9 mouse cellular contexts compared by ENCODE assay signal in genomic region chr5:34642932-34643331, GRCm38 (mm10). TPM values are rescaled to one million over a fixed set of nuclear protein-coding genes. Genes with fewer than 3 reads are reported as not detected.
DNase-seq lines count a peak whose midpoint lies in the region; ATAC-seq and TF ChIP-seq lines count a peak whose summit lies in the region.
"Had no signal": no experiment of that assay in that cellular context is flagged by ENCODE, and none has a peak within 500 bp of the region (broad histone marks: within the 10 kb centered on the region; RNA-seq: fewer than 3 reads in every experiment).

No protein-coding gene starts in this region.

- no peak for TF ChIP-seq EP300 in CH12.LX (IDR thresholded peaks at IDR 0.05; ENCODE audit: low read length)

- peak; percentile 67; the same call in 1 of the 2 replicates for ATAC-seq in intestine, embryonic 14.5 days (replicated peaks; ENCODE audit: low FRiP score, low TSS enrichment, low read depth)
- ATAC-seq in midbrain, embryonic 14.5 days (ENCODE audit: low FRiP score, low TSS enrichment), result no peak
- ATAC-seq in stomach, embryonic 15.5 days (ENCODE audit: insufficient read depth, low FRiP score, low read depth), result peak; percentile 80

- no peak for TF ChIP-seq POLR2A in cerebellum, adult 2 months (IDR thresholded peaks at IDR 0.05; ENCODE audit: borderline replicate concordance, insufficient read depth, low read length)
- TF ChIP-seq POLR2A in CH12.LX (IDR thresholded peaks at IDR 0.05; ENCODE audit: low read depth, low read length), result 0 out of 2 replicates have a peak, but pooled peaks have one; percentile 25

- no peak overlapping the region for H3K9ac ChIP-seq in CH12.LX (ENCODE audit: insufficient read depth, low read depth)
- no peak overlapping the region for H3K9ac ChIP-seq in intestine, embryonic 14.5 days (ENCODE audit: low read length)
- no peak overlapping the region for H3K9ac ChIP-seq in midbrain, embryonic 14.5 days (replicated peaks; ENCODE audit: low read length)
- no peak overlapping the region for H3K9ac ChIP-seq in stomach, embryonic 15.5 days

- WGBS in cerebellum, adult 2 months, result 37% methylated on average over 5 of the region's 5 CpGs
- WGBS in intestine, embryonic 14.5 days, result 76% methylated on average over 5 of the region's 5 CpGs
- 77% methylated on average over 5 of the region's 5 CpGs for WGBS in midbrain, embryonic 14.5 days
- WGBS in stomach, embryonic 15.5 days, result 62% methylated on average over 5 of the region's 5 CpGs

- DNase-seq in cerebellum, adult 2 months, result peak; percentile 43 to 49
- DNase-seq in cerebellum, adult 11-12 months, result no peak
- DNase-seq in CH12.LX (ENCODE audit: extremely low read depth), result no peak
- DNase-seq in embryo, embryonic 10.5 days (ENCODE audit: low spot score), result peak; percentile 72
- DNase-seq in intestine, embryonic 14.5 days (ENCODE audit: low spot score), result peak; percentile 55
- peak; percentile 13 to 64 for DNase-seq in left cerebral cortex, adult 8-10 months (ENCODE audit: low spot score in 2 of 2)
- peak; percentile 74 for DNase-seq in midbrain, embryonic 14.5 days

- H3K79me2 ChIP-seq in CH12.LX (replicated peaks; ENCODE audit: control insufficient read depth, extremely low read depth, insufficient read depth, poor library complexity, severe bottlenecking), result no peaks in the 10 kb centered on the region

- in situ Hi-C loops in CH12.LX (cut with MboI; ENCODE audit: low pct_ligation_motif_present, low pct_unique_long_range_greater_than_20kb, low sequenced_read_pairs), result no loop called here

- H3K27ac ChIP-seq in cerebellum, adult 2 months (ENCODE audit: insufficient read depth, low read length), result no peak overlapping the region
- no peak overlapping the region for H3K27ac ChIP-seq in CH12.LX (ENCODE audit: insufficient read depth, low read depth)
- H3K27ac ChIP-seq in intestine, embryonic 14.5 days (ENCODE audit: low read depth), result no peak overlapping the region
- no peak overlapping the region for H3K27ac ChIP-seq in midbrain, embryonic 14.5 days (replicated peaks; ENCODE audit: low read depth, low read length)
- H3K27ac ChIP-seq in stomach, embryonic 15.5 days, result no peak overlapping the region
- H3K27ac ChIP-seq: macrophage had no signal

- dilution Hi-C loops in CH12.LX (cut with MboI; ENCODE audit: extremely low pct_ligation_motif_present, extremely low pct_unique_long_range_greater_than_20kb, low sequenced_read_pairs), result no loop called here

- peak; percentile 65 for TF ChIP-seq RAD21 in CH12.LX (IDR thresholded peaks at IDR 0.05; ENCODE audit: low read depth, low read length)

- peaks cover 84 to 93% of the 10 kb centered on the region in 2 experiments for H3K36me3 ChIP-seq in CH12.LX (replicated peaks in 1 of 2; ENCODE audit: control insufficient read depth in 1 of 2, insufficient read depth in 1 of 2, low read length in 1 of 2)
- peaks cover 87% of the 10 kb centered on the region for H3K36me3 ChIP-seq in intestine, embryonic 14.5 days (ENCODE audit: control insufficient read depth, insufficient read depth, low read length)
- peaks cover 91% of the 10 kb centered on the region for H3K36me3 ChIP-seq in midbrain, embryonic 14.5 days (ENCODE audit: control insufficient read depth, insufficient read depth, low read length)
- peaks cover 64% of the 10 kb centered on the region for H3K36me3 ChIP-seq in stomach, embryonic 15.5 days

- H3K9me3 ChIP-seq in CH12.LX (replicated peaks; ENCODE audit: low read length), result no peaks in the 10 kb centered on the region
- no peaks in the 10 kb centered on the region for H3K9me3 ChIP-seq in intestine, embryonic 14.5 days (ENCODE audit: control insufficient read depth, low read length)
- H3K9me3 ChIP-seq in midbrain, embryonic 14.5 days (ENCODE audit: control insufficient read depth, low read length), result no peaks in the 10 kb centered on the region
- H3K9me3 ChIP-seq in stomach, embryonic 15.5 days, result no peaks in the 10 kb centered on the region

- H3K27me3 ChIP-seq in cerebellum, adult 2 months (ENCODE audit: control insufficient read depth, insufficient read depth, low read length), result no peaks in the 10 kb centered on the region
- no peaks in the 10 kb centered on the region for H3K27me3 ChIP-seq in CH12.LX (replicated peaks)
- H3K27me3 ChIP-seq in intestine, embryonic 14.5 days (replicated peaks; ENCODE audit: control insufficient read depth, insufficient read depth, low read length), result no peaks in the 10 kb centered on the region
- H3K27me3 ChIP-seq in midbrain, embryonic 14.5 days (ENCODE audit: control insufficient read depth, insufficient read depth, low read length), result no peaks in the 10 kb centered on the region
- no peaks in the 10 kb centered on the region for H3K27me3 ChIP-seq in stomach, embryonic 15.5 days (replicated peaks)

- peak; percentile 54; the same call in 1 of the 2 replicates for TF ChIP-seq CTCF in cerebellum, adult 2 months (IDR thresholded peaks at IDR 0.05; ENCODE audit: borderline replicate concordance, insufficient read depth, low read depth, low read length)
- TF ChIP-seq CTCF in CH12.LX (conservative IDR thresholded peaks at IDR 0.05 in 1 of 2, IDR thresholded peaks at IDR 0.05 in 1 of 2; ENCODE audit: low read depth in 2 of 2, low read length in 2 of 2), result peak in 1 of 2 experiments; percentile 73; a peak in 2 of 4 replicates

- H3K4me3 ChIP-seq in cerebellum, adult 2 months (replicated peaks; ENCODE audit: insufficient read depth, low read depth, low read length), result no peak overlapping the region
- H3K4me3 ChIP-seq in CH12.LX (replicated peaks in 1 of 3; ENCODE audit: low read depth in 2 of 3, low read length in 2 of 3, poor library complexity in 1 of 3), result no peak overlapping the region
- no peak overlapping the region for H3K4me3 ChIP-seq in intestine, embryonic 14.5 days (ENCODE audit: low read depth, low read length)
- H3K4me3 ChIP-seq in midbrain, embryonic 14.5 days (replicated peaks; ENCODE audit: low read depth, low read length), result no peak overlapping the region
- H3K4me3 ChIP-seq in stomach, embryonic 15.5 days (replicated peaks), result no peak overlapping the region

- no peaks in the 10 kb centered on the region for H3K4me1 ChIP-seq in cerebellum, adult 2 months (ENCODE audit: control insufficient read depth, insufficient read depth, low read length)
- no peaks in the 10 kb centered on the region for H3K4me1 ChIP-seq in CH12.LX (ENCODE audit: control insufficient read depth in 1 of 2, insufficient read depth in 2 of 2)
- H3K4me1 ChIP-seq in intestine, embryonic 14.5 days (replicated peaks; ENCODE audit: control insufficient read depth, insufficient read depth, low read length), result no peaks in the 10 kb centered on the region
- no peaks in the 10 kb centered on the region for H3K4me1 ChIP-seq in midbrain, embryonic 14.5 days (ENCODE audit: control insufficient read depth, insufficient read depth, low read length)
- no peaks in the 10 kb centered on the region for H3K4me1 ChIP-seq in stomach, embryonic 15.5 days

- no peak overlapping the region for H3K4me2 ChIP-seq in CH12.LX (ENCODE audit: insufficient read depth, low read depth, poor library complexity, severe bottlenecking)
- no peak overlapping the region for H3K4me2 ChIP-seq in intestine, embryonic 14.5 days (ENCODE audit: low read length)
- no peak overlapping the region for H3K4me2 ChIP-seq in midbrain, embryonic 14.5 days (ENCODE audit: low read length)
- no peak overlapping the region for H3K4me2 ChIP-seq in stomach, embryonic 15.5 days

TF ChIP-seq in CH12.LX, 34 proteins besides CTCF, POLR2A, EP300 and RAD21:
- TF ChIP-seq SMC3 (IDR thresholded peaks at IDR 0.05; ENCODE audit: low read depth, low read length) (peak; percentile 42), UBTF (IDR thresholded peaks at IDR 0.05; ENCODE audit: low read depth, low read length) (no peak), PAX5 (IDR thresholded peaks at IDR 0.05; ENCODE audit: low read length) (no peak)

RNA-seq across cellular contexts. Expression of gene Mfsd10, which starts 5.9 kb away (rescaled TPM):
- polyA plus RNA-seq in cerebellum, adult 2 months (2012; rRNA removed), result 114 and 127 TPM in 2 replicates
- total RNA-seq in CH12.LX (2012; rRNA removed) (67.0 and 67.5 TPM in 2 replicates), CH12.LX (2014; rRNA removed) (40.4 and 42.1 TPM in 2 replicates)
- polyA plus RNA-seq in CH12.LX (2012; ENCODE audit: insufficient read length, low read depth), result 78.6 and 92.6 TPM in 2 replicates
- polyA plus RNA-seq in intestine, embryonic 14.5 days (2014; fragmentation: Nextera tagmentation; extraction: Ambion mirVana), result 121 and 128 TPM in 2 replicates
- total RNA-seq in left cerebral cortex, adult 8-10 months (2022), result 10 to 100 TPM; 38.7 to 55.0 (median 47.0) TPM
- 93.6 and 96.4 TPM in 2 replicates for polyA plus RNA-seq in midbrain, embryonic 14.5 days (2014; fragmentation: Nextera tagmentation; extraction: Ambion mirVana)
- 119 and 147 TPM in 2 replicates for polyA plus RNA-seq in stomach, embryonic 15.5 days (2015; fragmentation: Nextera tagmentation; extraction: Ambion mirVana)

RNA-seq across cellular contexts. Expression of gene Nop14, which starts 17.0 kb away (rescaled TPM):
- polyA plus RNA-seq in cerebellum, adult 2 months (2012; rRNA removed), result 19.5 and 21.0 TPM in 2 replicates
- 46.1 and 51.0 TPM in 2 replicates for total RNA-seq in CH12.LX (2012; rRNA removed)
- total RNA-seq in CH12.LX (2014; rRNA removed), result 35.5 and 36.6 TPM in 2 replicates
- polyA plus RNA-seq in CH12.LX (2012; ENCODE audit: insufficient read length, low read depth), result 101 and 109 TPM in 2 replicates
- polyA plus RNA-seq in intestine, embryonic 14.5 days (2014; fragmentation: Nextera tagmentation; extraction: Ambion mirVana), result 28.6 and 31.5 TPM in 2 replicates
- 10 to 100 TPM; 15.8 to 20.0 (median 16.4) TPM for total RNA-seq in left cerebral cortex, adult 8-10 months (2022)
- 18.9 and 20.7 TPM in 2 replicates for polyA plus RNA-seq in midbrain, embryonic 14.5 days (2014; fragmentation: Nextera tagmentation; extraction: Ambion mirVana)
- 22.8 and 25.9 TPM in 2 replicates for polyA plus RNA-seq in stomach, embryonic 15.5 days (2015; fragmentation: Nextera tagmentation; extraction: Ambion mirVana)

RNA-seq across cellular contexts. Expression of gene Grk4, which starts 17.2 kb away (rescaled TPM):
- polyA plus RNA-seq in cerebellum, adult 2 months (2012; rRNA removed), result 4.6 TPM in 2 replicates
- total RNA-seq in CH12.LX (2012; rRNA removed) (0.63 and 0.76 TPM in 2 replicates), CH12.LX (2014; rRNA removed) (0.39 and 0.56 TPM in 2 replicates)
- 0.81 and 1.4 TPM in 2 replicates for polyA plus RNA-seq in CH12.LX (2012; ENCODE audit: insufficient read length, low read depth)
- 1.6 and 2.2 TPM in 2 replicates for polyA plus RNA-seq in intestine, embryonic 14.5 days (2014; fragmentation: Nextera tagmentation; extraction: Ambion mirVana)
- total RNA-seq in left cerebral cortex, adult 8-10 months (2022), result 1 to 10 TPM; 5.1 to 5.7 (median 5.5) TPM
- polyA plus RNA-seq in midbrain, embryonic 14.5 days (2014; fragmentation: Nextera tagmentation; extraction: Ambion mirVana), result 1.5 and 1.6 TPM in 2 replicates
- polyA plus RNA-seq in stomach, embryonic 15.5 days (2015; fragmentation: Nextera tagmentation; extraction: Ambion mirVana), result 1.8 and 2.4 TPM in 2 replicates

Comparison
In these comparisons a context has a peak if more than half of its experiments do, and no peak if none do; other contexts are left out.
1. DNase-seq: peak in cerebellum, adult 2 months (2 of 2), embryo, embryonic 10.5 days (single experiment), intestine, embryonic 14.5 days (single experiment), left cerebral cortex, adult 8-10 months (2 of 2) and midbrain, embryonic 14.5 days (single experiment); none in cerebellum, adult 11-12 months (single experiment) and CH12.LX (single experiment).